Mouse (Mus musculus) olfactory bulb, adult 2 months (tissue): ENCODE results near the gene Prok1. TPM values are rescaled to one million over a fixed set of nuclear protein-coding genes. Genes with fewer than 3 reads are reported as not detected.

Source experiments
- H3K27ac ChIP-seq: fragments of 200-500 bp; 2 replicates; pipeline ENCODE4 v1.5.1; 2012; ENCODE audit warnings: low read depth, low read length; ENCODE audit not compliant: insufficient read depth
- H3K4me1 ChIP-seq: fragments of 200-500 bp; 2 replicates; pipeline ENCODE4 v1.6.1; 2012; ENCODE audit warnings: low read length; ENCODE audit not compliant: control insufficient read depth, insufficient read depth
- H3K4me3 ChIP-seq: fragments of 200-500 bp; 2 replicates; pipeline ENCODE4 v1.5.1; 2012; ENCODE audit warnings: mild to moderate bottlenecking, low read depth, low read length, moderate library complexity; ENCODE audit not compliant: insufficient read depth
- CTCF ChIP-seq: fragments of 200-500 bp; IDR thresholded peaks from 2 replicates; pipeline ENCODE4 v1.5.1; 2012; ENCODE audit warnings: low read depth, mild to moderate bottlenecking, low read length, moderate library complexity; ENCODE audit not compliant: insufficient read depth
- POLR2A ChIP-seq: fragments of 200-500 bp; IDR thresholded peaks from 2 replicates; pipeline ENCODE4 v1.6.1; 2012; ENCODE audit warnings: mild to moderate bottlenecking, low read depth, low read length, moderate library complexity; ENCODE audit not compliant: insufficient read depth
- WGBS: fragments of 180-500 bp; shearing (Covaris S2); methylation state at CpG from one replicate; pipeline ENCODE4 v1.1.7; 2018; 5-methylcytosine and 5-hydroxymethylcytosine counted together
- polyA plus RNA-seq: library from polyadenylated mRNA; stranded (reverse); fragments of >200 nt; gene quantifications from 2 replicates; pipeline ENCODE4 v1.2.4, GENCODE M21; 2012; ENCODE audit warnings: low replicate concordance; ENCODE audit not compliant: missing spikeins, insufficient read depth, insufficient read length

The Prok1 gene
- polyA plus RNA-seq, result not detected in 2 replicates

DNA sequence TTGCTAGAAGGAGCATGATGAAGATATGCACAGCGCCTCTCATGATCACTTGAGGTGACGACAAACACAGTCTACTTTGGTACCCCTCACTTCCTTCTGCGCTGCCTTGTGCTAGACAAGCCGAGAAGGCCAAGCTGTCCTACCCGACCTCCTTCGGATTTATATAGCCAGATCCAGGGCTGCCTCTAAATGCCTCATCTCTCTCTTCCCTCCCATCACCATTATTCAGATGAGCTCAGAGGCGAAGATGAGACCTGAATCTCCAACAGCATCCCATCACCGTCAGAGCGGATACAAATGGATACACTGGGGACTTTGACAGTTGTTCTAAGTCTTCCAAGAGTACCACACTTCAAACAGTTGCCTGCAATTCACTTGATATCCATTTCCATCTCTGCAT lies at the start of gene Prok1:
Gene Prok1, minus strand, starts transcription at position 101 of the 400 bp plus-strand sequence.
- no peak for TF ChIP-seq POLR2A
- TF ChIP-seq CTCF, result no peak
- no peaks in the 10 kb centered on the region for H3K4me1 ChIP-seq
- 98% methylated on average over 9 of the region's 9 CpGs for WGBS

DNA sequence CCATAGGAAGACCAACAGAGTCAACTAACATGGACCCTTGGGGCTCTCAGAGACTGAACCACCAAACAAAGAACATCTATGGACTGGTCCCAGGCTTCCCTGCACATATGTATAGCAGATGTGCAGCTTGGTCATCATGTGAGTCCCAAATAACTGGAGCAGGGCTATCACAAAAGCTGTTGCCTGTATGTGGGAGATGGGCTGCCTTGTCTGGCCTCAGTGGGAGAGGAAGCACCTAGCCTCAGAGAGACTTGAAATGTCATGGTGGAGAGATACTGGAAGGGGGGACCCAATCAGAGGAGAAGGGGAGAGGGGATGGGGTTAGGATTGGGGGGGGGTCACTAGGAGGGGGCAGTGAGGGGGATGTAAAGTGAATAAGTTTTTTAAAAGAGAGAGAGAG lies 47.8 kb upstream of the Prok1 start:
- Histone ChIP-seq H3K4me3 (no peak overlapping the region), H3K4me1 (no peaks in the 10 kb centered on the region), H3K27ac (no peak overlapping the region)
- no peak for TF ChIP-seq CTCF
- no peak for TF ChIP-seq POLR2A

More for the DNA sequence above, at the start of gene Prok1:
- Histone ChIP-seq H3K4me3 (no peak within 1 kb of the TSS), H3K27ac (no peak within 1 kb of the TSS)

DNA sequence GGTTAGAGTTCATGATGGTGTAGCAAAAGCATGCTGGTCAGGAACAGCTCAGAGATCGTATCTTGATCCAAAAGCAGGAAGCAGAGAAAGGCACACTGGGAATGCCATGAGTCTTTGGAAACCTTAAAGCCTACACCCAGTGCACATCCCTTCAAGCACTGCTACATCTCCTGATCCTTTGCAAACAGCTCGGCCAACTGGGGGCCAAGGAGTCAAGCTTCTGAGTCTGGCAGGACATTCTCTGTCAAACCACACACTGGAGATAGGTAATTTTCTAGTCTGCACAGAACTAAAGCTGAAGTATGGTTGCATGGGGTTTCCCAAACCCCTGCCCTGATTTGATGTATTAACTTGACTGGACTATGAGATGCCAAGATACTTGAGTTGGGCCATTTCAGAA lies 46.6 kb upstream of the Prok1 start:
- no peak overlapping the region for H3K4me3 ChIP-seq
- WGBS, result 80% methylated on average over 2 of the region's 2 CpGs
- H3K27ac ChIP-seq, result no peak overlapping the region
- no peak for TF ChIP-seq CTCF
- TF ChIP-seq POLR2A, result no peak
- H3K4me1 ChIP-seq, result no peaks in the 10 kb centered on the region

DNA sequence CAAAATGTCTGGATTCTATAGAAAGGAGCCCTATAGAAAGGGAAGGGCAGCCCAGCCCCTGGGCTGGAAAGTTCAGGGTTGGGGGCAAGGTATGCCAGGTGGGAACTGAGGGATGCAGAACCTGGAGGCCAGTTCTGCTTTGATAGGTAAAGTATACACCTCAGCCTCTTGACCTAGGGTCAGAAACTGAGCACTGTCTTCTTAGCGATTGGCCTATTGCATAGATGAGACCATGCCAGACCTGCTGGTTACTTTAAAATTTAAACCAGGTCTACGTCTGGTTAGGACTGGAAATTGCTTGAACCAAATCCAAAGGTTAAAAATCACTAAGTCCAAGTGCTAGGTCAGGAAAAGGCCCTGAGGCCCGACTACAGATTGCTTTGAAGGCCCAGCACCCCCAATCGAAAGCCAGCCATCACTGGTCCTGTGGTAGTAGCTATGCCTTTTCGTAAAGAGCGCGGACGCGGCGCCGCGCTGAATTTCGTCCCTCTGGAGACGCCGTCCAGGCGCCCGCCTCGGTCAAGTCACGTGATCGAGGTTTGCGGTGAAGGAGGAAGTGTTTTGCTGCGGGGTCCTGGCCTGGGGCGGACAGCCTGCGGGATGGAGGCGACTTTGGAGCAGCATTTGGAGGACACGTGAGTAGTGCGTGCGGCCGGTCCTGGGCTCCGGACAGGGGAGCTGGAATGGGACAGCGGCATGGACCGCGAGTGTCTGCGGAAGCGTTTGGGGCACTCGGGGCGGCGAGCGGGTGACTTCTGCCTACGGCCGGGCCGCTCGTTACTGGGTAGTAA lies 39.2 kb upstream of the Prok1 start, which contains the start of gene Lamtor5:
Gene Lamtor5, plus strand, starts transcription at position 380 of the 791 bp plus-strand sequence.
- no peaks in the 10 kb centered on the region; the same call in 1 of the 2 replicates for H3K4me1 ChIP-seq
- H3K27ac ChIP-seq, result 0 out of 2 replicates have a peak within 1 kb of the TSS, but pooled peaks have one; percentile 5
- TF ChIP-seq CTCF (no peak), POLR2A (peak; percentile 56)
- 1% methylated on average over 43 of the region's 43 CpGs for WGBS
- H3K4me3 ChIP-seq, result peak within 1 kb of the TSS; percentile 85

DNA sequence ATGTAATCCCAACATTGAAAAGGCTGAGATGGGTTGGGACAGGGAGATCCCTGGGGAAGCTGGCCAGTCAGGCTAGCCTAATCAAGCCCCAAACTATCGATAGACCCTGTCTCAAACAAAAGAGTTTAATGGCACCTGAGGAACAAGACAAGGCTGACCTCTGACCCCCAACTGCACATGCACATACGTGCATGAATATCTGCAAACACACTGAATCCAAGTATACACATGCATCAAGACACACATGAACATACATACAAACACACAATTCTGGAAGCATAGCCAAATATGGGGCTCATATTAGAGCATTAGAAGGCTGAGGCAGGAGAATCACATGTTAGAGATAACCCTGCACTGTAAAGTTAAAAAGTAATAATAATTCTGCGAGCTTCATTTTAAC lies 37.1 kb upstream of the Prok1 start:
- TF ChIP-seq CTCF (no peak), POLR2A (no peak)
- Histone ChIP-seq H3K4me3 (no peak overlapping the region), H3K27ac (no peak overlapping the region), H3K4me1 (no peaks in the 10 kb centered on the region; the same call in 1 of the 2 replicates)
- 90% methylated on average over 3 of the region's 3 CpGs for WGBS

DNA sequence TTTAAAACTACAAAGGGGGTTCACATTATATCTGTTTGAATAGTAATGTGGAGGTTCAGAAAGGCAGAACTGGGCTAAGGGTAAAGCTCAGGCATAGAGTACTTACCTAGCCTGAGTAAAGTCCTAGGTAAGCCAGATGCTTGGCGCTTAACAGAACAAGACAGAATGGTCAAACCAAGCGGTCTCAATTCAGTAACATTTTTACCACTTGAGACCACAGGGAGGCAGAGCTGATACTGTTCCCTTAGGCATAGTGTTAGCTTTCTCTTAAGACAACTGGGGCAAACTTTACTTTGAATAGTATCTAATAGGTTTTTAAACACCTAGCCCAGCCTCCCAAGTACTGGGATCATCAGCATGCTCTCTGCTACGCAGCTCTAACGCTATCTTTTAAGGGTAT lies 36.5 kb upstream of the Prok1 start:
- H3K27ac ChIP-seq, result no peak overlapping the region
- no peaks in the 10 kb centered on the region; the same call in 1 of the 2 replicates for H3K4me1 ChIP-seq
- TF ChIP-seq CTCF, result no peak
- TF ChIP-seq POLR2A, result no peak
- H3K4me3 ChIP-seq, result no peak overlapping the region
- 57% methylated on average over 4 of the region's 4 CpGs for WGBS

DNA sequence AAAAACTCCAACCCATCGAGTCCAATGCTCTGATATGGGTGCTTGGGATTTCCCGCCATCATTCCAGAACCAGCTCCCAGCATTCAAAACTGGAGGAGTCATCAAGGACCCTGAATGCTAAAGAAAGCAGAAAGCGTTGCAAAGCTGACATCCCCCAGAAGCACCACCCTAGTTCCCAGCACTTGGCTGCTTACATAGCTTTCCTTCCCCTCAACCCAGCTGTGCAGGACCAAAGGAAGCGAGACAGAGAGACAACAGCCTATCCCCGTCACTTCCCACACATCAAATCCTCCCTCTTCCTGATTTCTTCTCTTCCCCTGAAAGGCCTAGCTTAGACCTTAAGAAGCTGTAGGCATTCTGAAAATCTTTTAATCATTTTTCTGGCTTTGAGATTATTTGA lies 35.8 kb upstream of the Prok1 start:
- WGBS, result 81% methylated on average over 5 of the region's 5 CpGs
- no peaks in the 10 kb centered on the region; the same call in 1 of the 2 replicates for H3K4me1 ChIP-seq
- TF ChIP-seq CTCF (no peak), POLR2A (no peak)
- H3K27ac ChIP-seq, result no peak overlapping the region
- no peak overlapping the region for H3K4me3 ChIP-seq

DNA sequence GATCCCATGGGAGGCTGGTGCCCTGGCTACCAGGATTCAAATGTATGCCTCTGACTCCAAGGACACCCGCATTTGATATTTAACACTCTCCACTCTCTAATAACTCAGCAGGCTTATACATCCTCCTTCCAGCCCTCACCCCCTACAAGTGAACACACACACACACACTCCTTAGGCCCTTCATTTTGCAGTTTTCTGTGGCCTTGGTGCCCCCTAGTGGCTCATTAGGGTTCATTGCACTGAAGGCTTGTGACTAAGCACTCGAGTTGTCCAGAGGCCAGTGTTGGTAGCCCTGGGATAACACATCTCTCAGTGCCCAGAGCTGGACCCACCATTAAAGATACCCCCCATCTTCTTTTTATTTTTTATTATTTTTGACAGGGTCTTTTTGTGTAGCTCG lies 34.3 kb upstream of the Prok1 start:
- Histone ChIP-seq H3K4me3 (no peak overlapping the region), H3K27ac (no peak overlapping the region), H3K4me1 (no peaks in the 10 kb centered on the region)
- TF ChIP-seq POLR2A (no peak), CTCF (peak; percentile 46; the same call in 1 of the 2 replicates)
- 6% methylated on average over 3 of the region's 3 CpGs for WGBS

DNA sequence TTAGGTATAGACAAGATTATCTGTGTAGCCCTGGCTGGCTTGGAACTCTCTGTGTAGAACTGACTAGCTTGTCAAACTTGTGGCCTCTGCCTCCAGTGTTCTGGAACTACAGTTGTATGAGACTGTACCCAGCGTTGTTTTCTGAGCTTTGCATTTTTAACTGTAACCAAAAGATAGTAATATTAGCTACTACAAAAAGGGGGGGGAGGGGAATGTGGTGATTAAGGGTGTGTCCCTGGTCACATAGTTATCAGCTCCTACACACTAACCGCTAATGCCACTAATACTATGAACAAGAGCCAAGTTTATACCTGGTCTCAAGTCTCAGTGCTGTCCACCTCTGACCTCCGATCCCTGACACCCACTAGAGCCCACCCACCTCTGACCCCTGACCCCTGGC lies 32.9 kb upstream of the Prok1 start:
- Histone ChIP-seq H3K27ac (no peak overlapping the region), H3K4me1 (no peaks in the 10 kb centered on the region), H3K4me3 (no peak overlapping the region)
- 91% methylated on average over 3 of the region's 3 CpGs for WGBS
- TF ChIP-seq POLR2A (no peak), CTCF (no peak)
